Mouse (Mus musculus) kidney, adult 18-20 months (tissue): Measurements from ENCODE around the gene Sstr2.

Source experiments
- DNase-seq: peaks from one replicate; pipeline ENCODE4 v3.0.0; 2021

Sstr2 gene

GRCm38 (mm10) chr11:113621001-113621400 lies 1.9 kb downstream of the Sstr2 start:
- DNase-seq: no peak

GRCm38 (mm10) chr11:113622028-113622427 lies 2.9 kb downstream of the Sstr2 start:
- no peak for DNase-seq

GRCm38 (mm10) chr11:113625437-113625836 lies 6.3 kb downstream of the Sstr2 start:
- DNase-seq: no peak

GRCm38 (mm10) chr11:113627785-113628184 lies 8.6 kb downstream of the Sstr2 start:
- no peak for DNase-seq

GRCm38 (mm10) chr11:113630642-113631041 lies 11.5 kb downstream of the Sstr2 start:
- DNase-seq: no peak

- DNase-seq: no peak
These were observed 12.2 kb downstream of the Sstr2 start for GRCm38 (mm10) chr11:113631302-113631701.

- no peak for DNase-seq
These were observed 12.7 kb downstream of the Sstr2 start for GRCm38 (mm10) chr11:113631862-113632261.

GRCm38 (mm10) chr11:113632303-113632702 lies 13.2 kb downstream of the Sstr2 start:
- DNase-seq: no peak

- DNase-seq: no peak
These were observed 14.3 kb downstream of the Sstr2 start for GRCm38 (mm10) chr11:113633398-113633797.

- no peak for DNase-seq
These were observed 15.6 kb downstream of the Sstr2 start for GRCm38 (mm10) chr11:113634699-113635121.

- no peak for DNase-seq
These were observed 19.5 kb downstream of the Sstr2 start for GRCm38 (mm10) chr11:113638680-113639079.

GRCm38 (mm10) chr11:113645181-113645580 lies 26.0 kb downstream of the Sstr2 start:
- DNase-seq: no peak

GRCm38 (mm10) chr11:113648152-113648551 lies 29.0 kb downstream of the Sstr2 start:
- peak; percentile 85 for DNase-seq

GRCm38 (mm10) chr11:113648690-113649352 lies 29.7 kb downstream of the Sstr2 start, which contains the start of gene Cog1:
TSS of gene Cog1 (plus strand) at chr11:113649169.
- no peak for DNase-seq

GRCm38 (mm10) chr11:113649353-113650210 lies 30.4 kb downstream of the Sstr2 start, which contains the start of gene Slc39a11:
TSS of gene Slc39a11 (minus strand) at chr11:113650079.
- peak; percentile 79 for DNase-seq

- DNase-seq: no peak
These were observed 32.2 kb downstream of the Sstr2 start for GRCm38 (mm10) chr11:113651206-113651906.

- peak; percentile 43 for DNase-seq
These were observed 32.7 kb downstream of the Sstr2 start for GRCm38 (mm10) chr11:113651907-113652273.

GRCm38 (mm10) chr11:113652516-113652915 lies 33.4 kb downstream of the Sstr2 start:
- peak; percentile 54 for DNase-seq

GRCm38 (mm10) chr11:113654105-113654504 lies 35.0 kb downstream of the Sstr2 start:
- no peak for DNase-seq

GRCm38 (mm10) chr11:113654561-113655270 lies 35.6 kb downstream of the Sstr2 start:
- DNase-seq: no peak

- no peak for DNase-seq
These were observed 37.4 kb downstream of the Sstr2 start for GRCm38 (mm10) chr11:113656511-113656932.

GRCm38 (mm10) chr11:113657221-113657620 lies 38.1 kb downstream of the Sstr2 start:
- no peak for DNase-seq

GRCm38 (mm10) chr11:113658319-113658718 lies 39.2 kb downstream of the Sstr2 start:
- DNase-seq: peak; percentile 33
